Mouse (Mus musculus) gastrocnemius, adult 2 months (tissue): ENCODE measurements around the gene Pxt1. TPM values are rescaled to one million over a fixed set of nuclear protein-coding genes. Genes with fewer than 3 reads are reported as not detected.

Experiments used
- DNase-seq: peaks from one replicate; pipeline ENCODE4 v3.0.0; 2022
- H3K27ac ChIP-seq: fragments of 200-600 bp; 2 replicates; pipeline ENCODE4 v1.8.1; 2022; ENCODE audit warnings: mild to moderate bottlenecking
- H3K4me3 ChIP-seq: fragments of 200-600 bp; 2 replicates; pipeline ENCODE4 v1.8.1; 2022; ENCODE audit warnings: mild to moderate bottlenecking, moderate library complexity
- CTCF ChIP-seq: fragments of 200-600 bp; IDR thresholded peaks from 2 replicates; pipeline ENCODE4 v1.8.1; 2022; ENCODE audit warnings: antibody characterized with exemption, mild to moderate bottlenecking, moderate library complexity
- intact Hi-C: fragments of 180-260 bp; cut with DNase I; formaldehyde crosslinking; loops from one replicate; pipeline ENCODE4 v1.15.1; 2025
- total RNA-seq, 2 experiments: library from RNA; stranded (reverse); gene quantifications; 2 replicates each; pipeline ENCODE4 v1.2.3; 2021

Pxt1 gene
- total RNA-seq, 2 experiments from 2014 or later: not detected

- Histone ChIP-seq H3K27ac (peak overlapping the region; percentile 49; the same call in 1 of the 2 replicates), H3K4me3 (no peak overlapping the region)
- intact Hi-C loops: no loop called here
- no peak for DNase-seq
- TF ChIP-seq CTCF: no peak
These were observed 23.5 kb upstream of the Pxt1 start for GRCm38 (mm10) chr17:28967021-28967610.

GRCm38 (mm10) chr17:28961596-28961995 lies 18.0 kb upstream of the Pxt1 start:
- no peak overlapping the region for H3K4me3 ChIP-seq
- no peak for TF ChIP-seq CTCF
- DNase-seq: no peak
- intact Hi-C loops: no loop called here
- no peak overlapping the region for H3K27ac ChIP-seq

GRCm38 (mm10) chr17:28960597-28960996 lies 17.0 kb upstream of the Pxt1 start:
- Histone ChIP-seq H3K4me3 (no peak overlapping the region), H3K27ac (peak overlapping the region; percentile 40; the same call in 1 of the 2 replicates)
- peak; percentile 10; the same call in 1 of the 2 replicates for TF ChIP-seq CTCF
- DNase-seq: no peak
- intact Hi-C loops: no loop called here

- no peak for TF ChIP-seq CTCF
- DNase-seq: no peak
- intact Hi-C loops: no loop called here
- Histone ChIP-seq H3K27ac (peak overlapping the region; percentile 99), H3K4me3 (peak overlapping the region; percentile 83)
These were observed 10.8 kb upstream of the Pxt1 start for GRCm38 (mm10) chr17:28954416-28954815.

- peak overlapping the region; percentile 99 for H3K27ac ChIP-seq
- no peak for DNase-seq
- H3K4me3 ChIP-seq: peak overlapping the region; percentile 83
- TF ChIP-seq CTCF: no peak
- intact Hi-C loops: no loop called here
These were observed 9.6 kb upstream of the Pxt1 start for GRCm38 (mm10) chr17:28953251-28953650.

- DNase-seq: peak; percentile 97
- TF ChIP-seq CTCF: no peak
- H3K4me3 ChIP-seq: peak within 1 kb of the TSS; percentile 83
- intact Hi-C loops: no loop called here
- peak within 1 kb of the TSS; percentile 99 for H3K27ac ChIP-seq
These were observed 8.5 kb upstream of the Pxt1 start, which contains the start of gene Kctd20 for GRCm38 (mm10) chr17:28951831-28952799. TSS of gene Kctd20 (plus strand) at chr17:28951950.

GRCm38 (mm10) chr17:28950751-28951150 lies 7.1 kb upstream of the Pxt1 start:
- intact Hi-C loops: no loop called here
- peak; percentile 11 for DNase-seq
- Histone ChIP-seq H3K4me3 (no peak overlapping the region), H3K27ac (peak overlapping the region; percentile 99; the same call in 1 of the 2 replicates)
- TF ChIP-seq CTCF: no peak

GRCm38 (mm10) chr17:28948661-28949060 lies 5.0 kb upstream of the Pxt1 start:
- TF ChIP-seq CTCF: no peak
- Histone ChIP-seq H3K27ac (peak overlapping the region; percentile 62), H3K4me3 (no peak overlapping the region)
- peak; percentile 68 for DNase-seq
- intact Hi-C loops: no loop called here

GRCm38 (mm10) chr17:28947011-28947939 lies 3.6 kb upstream of the Pxt1 start:
- Histone ChIP-seq H3K4me3 (no peak overlapping the region), H3K27ac (peak overlapping the region; percentile 4; the same call in 1 of the 2 replicates)
- peak; percentile 18 for DNase-seq
- TF ChIP-seq CTCF: peak; percentile 34; the same call in 1 of the 2 replicates
- intact Hi-C loops: no loop called here

GRCm38 (mm10) chr17:28944481-28944880 lies 841 bp upstream of the Pxt1 start:
- DNase-seq: no peak
- TF ChIP-seq CTCF: no peak
- intact Hi-C loops: no loop called here

GRCm38 (mm10) chr17:28942101-28942500 lies 1.5 kb downstream of the Pxt1 start:
- TF ChIP-seq CTCF: no peak
- DNase-seq: no peak
- intact Hi-C loops: no loop called here
- no peak overlapping the region for H3K27ac ChIP-seq
- H3K4me3 ChIP-seq: no peak overlapping the region

More at GRCm38 (mm10) chr17:28944481-28944880, 841 bp upstream of the Pxt1 start:
- Histone ChIP-seq H3K4me3 (no peak overlapping the region), H3K27ac (no peak overlapping the region)
